Mouse (Mus musculus) olfactory bulb, adult 2 months (tissue): ENCODE results near the gene Mob3c.

Experiments used
- CTCF ChIP-seq: fragments of 200-500 bp; IDR thresholded peaks from 2 replicates; pipeline ENCODE4 v1.5.1; 2012; ENCODE audit warnings: low read depth, mild to moderate bottlenecking, low read length, moderate library complexity; ENCODE audit not compliant: insufficient read depth
- POLR2A ChIP-seq: fragments of 200-500 bp; IDR thresholded peaks from 2 replicates; pipeline ENCODE4 v1.6.1; 2012; ENCODE audit warnings: mild to moderate bottlenecking, low read depth, low read length, moderate library complexity; ENCODE audit not compliant: insufficient read depth

GRCm38 (mm10) chr4:115785511-115786034 is 42.3 kb upstream of the Mob3c start:
- no peak for TF ChIP-seq POLR2A
- TF ChIP-seq CTCF: no peak
